Mouse (Mus musculus) central nervous system, embryonic 11.5 days (tissue): ENCODE results near the gene Drp2. TPM values are rescaled to one million over a fixed set of nuclear protein-coding genes. Genes with fewer than 3 reads are reported as not detected.

Experiments
- polyA plus RNA-seq: library from polyadenylated mRNA; depleted of rRNA; stranded (reverse); fragments of >200 nt; gene quantifications from 2 replicates; pipeline ENCODE4 v1.2.3, GENCODE M21; 2012; rRNA removed

Drp2 gene
- polyA plus RNA-seq: 10.3 and 12.0 TPM in 2 replicates

DNA sequence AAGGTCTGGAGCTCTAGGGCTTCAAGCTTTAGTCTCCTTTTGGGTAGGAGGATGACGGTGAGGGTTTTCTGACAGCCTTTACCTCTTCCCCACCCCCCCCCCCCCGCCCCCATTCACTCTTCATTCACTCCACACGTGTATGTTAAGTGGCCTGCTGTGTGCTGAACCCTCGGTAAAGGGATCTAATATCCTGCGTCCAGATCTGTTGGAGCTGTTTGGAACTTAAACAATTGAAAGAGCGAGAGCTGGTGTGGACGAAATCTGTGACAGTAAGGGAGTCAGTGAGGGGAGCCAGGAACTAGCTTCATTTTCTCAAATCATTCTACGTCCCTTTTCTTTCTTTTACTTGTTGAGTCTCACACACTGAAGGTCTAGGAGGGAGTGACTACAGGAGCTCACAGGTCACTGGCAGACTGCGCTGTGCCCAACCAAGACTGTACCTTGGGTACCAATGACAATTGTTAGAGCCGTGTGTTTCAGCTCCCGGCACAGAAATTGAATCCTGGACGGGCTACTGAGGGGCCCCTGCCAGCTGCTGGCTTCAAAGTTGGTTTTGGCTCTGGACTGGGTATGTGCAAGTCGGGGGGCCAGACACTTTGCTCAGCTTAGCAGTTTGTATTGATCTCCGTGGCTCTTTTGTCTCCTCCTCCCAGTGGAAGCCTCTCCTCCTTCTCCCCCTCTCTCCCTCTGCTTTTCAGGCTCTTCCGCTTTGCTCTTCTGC, at the start of gene Drp2:
Gene Drp2, plus strand, starts transcription at position 689 of the 721 bp plus-strand sequence.

DNA sequence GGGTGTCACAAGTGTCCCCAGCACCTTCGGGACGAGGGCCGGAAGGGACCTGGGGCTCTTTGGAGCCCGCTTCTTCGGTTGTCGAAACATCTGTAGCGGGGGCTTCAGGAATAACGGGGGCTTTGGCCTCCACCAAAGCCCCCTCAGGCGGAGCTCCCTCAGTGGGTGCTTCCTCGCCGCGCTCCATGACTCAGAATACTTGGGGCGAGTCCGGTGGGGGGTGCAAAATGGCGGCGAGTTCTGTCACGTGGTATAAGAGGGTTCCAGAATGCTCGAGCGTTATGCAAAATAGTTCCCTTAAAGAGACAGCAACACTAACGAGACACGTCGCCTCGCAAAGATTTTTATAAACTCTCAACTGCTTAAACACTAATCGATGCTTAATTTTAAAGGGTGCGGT, 71.9 kb downstream of the Drp2 start, which contains the start of gene Taf7l:
Gene Taf7l, minus strand, starts transcription at position 201 of the 400 bp plus-strand sequence.

Other genes starting within 250 kb of the Drp2 start
- gene Xkrx, start 242.5 kb upstream of the Drp2 start, polyA plus RNA-seq: 0.02 and 0.26 TPM in 2 replicates
- gene Arl13a, start 217.1 kb upstream of the Drp2 start, polyA plus RNA-seq: not detected in 2 replicates
- gene Nox1, start 182.6 kb upstream of the Drp2 start, polyA plus RNA-seq: 0.05 TPM in 1 of 2 replicates, not detected in the other
- gene Trmt2b, start 127.6 kb upstream of the Drp2 start, polyA plus RNA-seq: 5.5 and 9.1 TPM in 2 replicates
- 18.5 TPM in 2 replicates for gene Tmem35a, start 109.3 kb upstream of the Drp2 start, polyA plus RNA-seq
- gene Cenpi, start 96.5 kb upstream of the Drp2 start, polyA plus RNA-seq: 11.0 and 20.8 TPM in 2 replicates
- 0.07 and 0.14 TPM in 2 replicates for gene Taf7l, start 71.9 kb downstream of the Drp2 start, polyA plus RNA-seq
- 18.5 and 23.3 TPM in 2 replicates for gene Timm8a1, start 137.3 kb downstream of the Drp2 start, polyA plus RNA-seq
- gene Btk, start 179.0 kb downstream of the Drp2 start, polyA plus RNA-seq: 2.8 and 3.7 TPM in 2 replicates
- gene Rpl36a, start 181.1 kb downstream of the Drp2 start, polyA plus RNA-seq: 1,456 and 2,072 TPM in 2 replicates
- 5.5 and 6.5 TPM in 2 replicates for gene Gla, start 196.6 kb downstream of the Drp2 start, polyA plus RNA-seq
- 123 and 138 TPM in 2 replicates for gene Hnrnph2, start 196.6 kb downstream of the Drp2 start, polyA plus RNA-seq